Mouse (Mus musculus) limb, embryonic 10.5 days (tissue): ENCODE measurements around the gene Frs2. TPM values are rescaled to one million over a fixed set of nuclear protein-coding genes. Genes with fewer than 3 reads are reported as not detected.

ENCODE experiments used
- DNase-seq: peaks from one replicate; pipeline ENCODE4 v3.0.0-alpha.2; 2017; ENCODE audit warnings: low spot score
- H3K27ac ChIP-seq: fragments of 300-500 bp; sonication (generic); 2 replicates; pipeline ENCODE4 v1.5.1; 2016; ENCODE audit warnings: mild to moderate bottlenecking
- H3K27me3 ChIP-seq: fragments of 300-500 bp; sonication (generic); 2 replicates; pipeline ENCODE4 v1.6.1; 2016; ENCODE audit warnings: low read depth, mild to moderate bottlenecking; ENCODE audit not compliant: poor library complexity, severe bottlenecking
- H3K36me3 ChIP-seq: fragments of 300-500 bp; sonication (generic); 2 replicates; pipeline ENCODE4 v1.6.1; 2016; ENCODE audit warnings: mild to moderate bottlenecking, moderate library complexity
- H3K4me1 ChIP-seq: fragments of 300-500 bp; sonication (generic); 2 replicates; pipeline ENCODE4 v1.6.1; 2016
- H3K4me3 ChIP-seq: fragments of 300-500 bp; sonication (generic); 2 replicates; pipeline ENCODE4 v1.5.1; 2016; ENCODE audit warnings: mild to moderate bottlenecking, moderate library complexity
- H3K9me3 ChIP-seq: fragments of 300-500 bp; sonication (generic); replicated peaks from 2 replicates; pipeline ENCODE4 v1.6.1; 2016; ENCODE audit warnings: mild to moderate bottlenecking
- WGBS: fragments of 180-500 bp; shearing (Covaris S2); methylation state at CpG from one replicate; pipeline ENCODE4 v1.1.7; 2016; 5-methylcytosine and 5-hydroxymethylcytosine counted together
- polyA plus RNA-seq: library from polyadenylated mRNA; unstranded; fragments of >200 nt; fragmentation: Nextera tagmentation; extraction: Ambion mirVana; gene quantifications from 2 replicates; pipeline ENCODE4 v1.2.1, GENCODE M21; 2016

The Frs2 gene
- polyA plus RNA-seq, 1 experiment from 2014 or later = 20.0 TPM

GRCm38 (mm10) chr10:117081914-117082359 lies 66.4 kb downstream of the Frs2 start:
- H3K9me3 ChIP-seq = no peaks in the 10 kb centered on the region
- 87% methylated on average over 2 of the region's 2 CpGs for WGBS
- no peak for DNase-seq
- H3K27me3 ChIP-seq = no peaks in the 10 kb centered on the region
- no peak overlapping the region for H3K4me3 ChIP-seq
- H3K4me1 ChIP-seq = no peaks in the 10 kb centered on the region
- no peak overlapping the region for H3K27ac ChIP-seq
- peaks cover 73% of the 10 kb centered on the region for H3K36me3 ChIP-seq

GRCm38 (mm10) chr10:117081326-117081725 lies 67.0 kb downstream of the Frs2 start:
- no peaks in the 10 kb centered on the region for H3K9me3 ChIP-seq
- no peak for DNase-seq
- no peak overlapping the region for H3K4me3 ChIP-seq
- 91% methylated on average over 4 of the region's 4 CpGs for WGBS
- no peak overlapping the region for H3K27ac ChIP-seq
- H3K4me1 ChIP-seq = no peaks in the 10 kb centered on the region
- H3K36me3 ChIP-seq = peaks cover 79% of the 10 kb centered on the region
- no peaks in the 10 kb centered on the region for H3K27me3 ChIP-seq

- Histone ChIP-seq H3K9me3 (no peaks in the 10 kb centered on the region), H3K27ac (no peak overlapping the region), H3K4me3 (no peak overlapping the region), H3K4me1 (no peaks in the 10 kb centered on the region), H3K36me3 (peaks cover 83% of the 10 kb centered on the region), H3K27me3 (no peaks in the 10 kb centered on the region)
- peak; percentile 47 for DNase-seq
- WGBS = 75% methylated on average over 6 of the region's 6 CpGs
Observed at GRCm38 (mm10) chr10:117078284-117078683, 70.0 kb downstream of the Frs2 start.

GRCm38 (mm10) chr10:117073176-117073575 lies 75.2 kb downstream of the Frs2 start:
- Histone ChIP-seq H3K4me1 (no peaks in the 10 kb centered on the region), H3K27ac (no peak overlapping the region), H3K36me3 (peaks cover 82% of the 10 kb centered on the region), H3K27me3 (no peaks in the 10 kb centered on the region), H3K9me3 (no peaks in the 10 kb centered on the region), H3K4me3 (no peak overlapping the region)
- no peak for DNase-seq
- 89% methylated on average over 7 of the region's 7 CpGs for WGBS

- Histone ChIP-seq H3K36me3 (peaks cover 75% of the 10 kb centered on the region), H3K9me3 (no peaks in the 10 kb centered on the region), H3K4me1 (no peaks in the 10 kb centered on the region), H3K4me3 (no peak overlapping the region), H3K27me3 (no peaks in the 10 kb centered on the region), H3K27ac (no peak overlapping the region)
- 94% methylated on average over 18 of the region's 18 CpGs for WGBS
- no peak for DNase-seq
Observed at GRCm38 (mm10) chr10:117072191-117072888, 76.0 kb downstream of the Frs2 start.

GRCm38 (mm10) chr10:117069109-117069508 lies 79.2 kb downstream of the Frs2 start:
- no peaks in the 10 kb centered on the region for H3K4me1 ChIP-seq
- no peak for DNase-seq
- no peak overlapping the region for H3K4me3 ChIP-seq
- H3K27ac ChIP-seq = no peak overlapping the region
- no peaks in the 10 kb centered on the region for H3K27me3 ChIP-seq
- no peaks in the 10 kb centered on the region for H3K9me3 ChIP-seq
- peaks cover 47% of the 10 kb centered on the region for H3K36me3 ChIP-seq
- WGBS = 96% methylated on average over 3 of the region's 3 CpGs

GRCm38 (mm10) chr10:117064076-117064475 lies 84.3 kb downstream of the Frs2 start:
- peak overlapping the region; percentile 96 for H3K27ac ChIP-seq
- H3K4me3 ChIP-seq = peak overlapping the region; percentile 94
- peaks cover 34% of the 10 kb centered on the region for H3K36me3 ChIP-seq
- H3K4me1 ChIP-seq = peaks cover 12% of the 10 kb centered on the region
- no peaks in the 10 kb centered on the region for H3K27me3 ChIP-seq
- no peak for DNase-seq
- H3K9me3 ChIP-seq = no peaks in the 10 kb centered on the region
- 9% methylated on average over 7 of the region's 7 CpGs for WGBS

- H3K36me3 ChIP-seq = peaks cover 38% of the 10 kb centered on the region
- WGBS = under 1% methylated on average over 68 of the region's 68 CpGs
Observed at GRCm38 (mm10) chr10:117063254-117064021, 84.9 kb downstream of the Frs2 start, which contains the start of gene Cct2. Gene Cct2 (minus strand): TSS chr10:117063814.

GRCm38 (mm10) chr10:117062894-117063253 lies 85.5 kb downstream of the Frs2 start:
- H3K27ac ChIP-seq = peak overlapping the region; percentile 96
- no peak for DNase-seq
- no peaks in the 10 kb centered on the region for H3K27me3 ChIP-seq
- peak overlapping the region; percentile 94 for H3K4me3 ChIP-seq
- H3K9me3 ChIP-seq = no peaks in the 10 kb centered on the region
- peaks cover 15% of the 10 kb centered on the region for H3K4me1 ChIP-seq
- peaks cover 44% of the 10 kb centered on the region for H3K36me3 ChIP-seq
- WGBS = 5% methylated on average over 15 of the region's 15 CpGs

More at GRCm38 (mm10) chr10:117063254-117064021, 84.9 kb downstream of the Frs2 start, which contains the start of gene Cct2:
- H3K27me3 ChIP-seq = no peaks in the 10 kb centered on the region
- peaks cover 15% of the 10 kb centered on the region for H3K4me1 ChIP-seq
- peak within 1 kb of the TSS; percentile 94 for H3K4me3 ChIP-seq
- DNase-seq = peak; percentile 100
- peak within 1 kb of the TSS; percentile 96 for H3K27ac ChIP-seq
- no peaks in the 10 kb centered on the region for H3K9me3 ChIP-seq

GRCm38 (mm10) chr10:117055668-117056067 lies 92.7 kb downstream of the Frs2 start:
- peaks cover 100% of the 10 kb centered on the region for H3K36me3 ChIP-seq
- no peaks in the 10 kb centered on the region for H3K27me3 ChIP-seq
- H3K4me1 ChIP-seq = peaks cover 10% of the 10 kb centered on the region
- H3K9me3 ChIP-seq = no peaks in the 10 kb centered on the region
- DNase-seq = no peak
- H3K27ac ChIP-seq = no peak overlapping the region
- WGBS = 93% methylated on average over 4 of the region's 4 CpGs
- no peak overlapping the region for H3K4me3 ChIP-seq

GRCm38 (mm10) chr10:117049961-117050597 lies 98.3 kb downstream of the Frs2 start:
- peaks cover 12% of the 10 kb centered on the region; the same call in 1 of the 2 replicates for H3K27me3 ChIP-seq
- H3K36me3 ChIP-seq = peaks cover 70% of the 10 kb centered on the region
- H3K27ac ChIP-seq = no peak overlapping the region
- peaks cover 31% of the 10 kb centered on the region for H3K4me1 ChIP-seq
- DNase-seq = no peak
- WGBS = 81% methylated on average over 4 of the region's 4 CpGs
- no peak overlapping the region for H3K4me3 ChIP-seq
- H3K9me3 ChIP-seq = no peaks in the 10 kb centered on the region

GRCm38 (mm10) chr10:117049253-117049652 lies 99.1 kb downstream of the Frs2 start:
- Histone ChIP-seq H3K36me3 (peaks cover 62% of the 10 kb centered on the region), H3K4me3 (no peak overlapping the region)

More at GRCm38 (mm10) chr10:117049253-117049652, 99.1 kb downstream of the Frs2 start:
- WGBS = 79% methylated on average over 4 of the region's 4 CpGs
- H3K4me1 ChIP-seq = peaks cover 37% of the 10 kb centered on the region
- no peak for DNase-seq
- H3K27me3 ChIP-seq = peaks cover 17% of the 10 kb centered on the region; the same call in 1 of the 2 replicates
- H3K9me3 ChIP-seq = no peaks in the 10 kb centered on the region
- H3K27ac ChIP-seq = no peak overlapping the region
